Mouse (Mus musculus) layer of hippocampus, adult 2 months (tissue): ENCODE measurements at regions not wholly inside any gene's neighbourhood (a gene's known extent, or its start where the extent isn't known, plus 50 kb on each side); places are given as distances from the start of the nearest gene placed in this dataset.

Source experiments
- DNase-seq, 2 experiments: peaks; one replicate each; pipeline ENCODE4 v3.0.0; 2022; ENCODE audit warnings: low spot score in 2 of 2
- H3K27ac ChIP-seq: fragments of 200-600 bp; 2 replicates; pipeline ENCODE4 v1.8.1; 2022
- H3K4me3 ChIP-seq: fragments of 200-600 bp; 2 replicates; pipeline ENCODE4 v1.8.1; 2022; ENCODE audit warnings: mild to moderate bottlenecking
- CTCF ChIP-seq: fragments of 200-600 bp; conservative IDR thresholded peaks from 2 replicates; pipeline ENCODE4 v1.8.1; 2022; ENCODE audit warnings: antibody characterized with exemption, mild to moderate bottlenecking, moderate library complexity

DNA sequence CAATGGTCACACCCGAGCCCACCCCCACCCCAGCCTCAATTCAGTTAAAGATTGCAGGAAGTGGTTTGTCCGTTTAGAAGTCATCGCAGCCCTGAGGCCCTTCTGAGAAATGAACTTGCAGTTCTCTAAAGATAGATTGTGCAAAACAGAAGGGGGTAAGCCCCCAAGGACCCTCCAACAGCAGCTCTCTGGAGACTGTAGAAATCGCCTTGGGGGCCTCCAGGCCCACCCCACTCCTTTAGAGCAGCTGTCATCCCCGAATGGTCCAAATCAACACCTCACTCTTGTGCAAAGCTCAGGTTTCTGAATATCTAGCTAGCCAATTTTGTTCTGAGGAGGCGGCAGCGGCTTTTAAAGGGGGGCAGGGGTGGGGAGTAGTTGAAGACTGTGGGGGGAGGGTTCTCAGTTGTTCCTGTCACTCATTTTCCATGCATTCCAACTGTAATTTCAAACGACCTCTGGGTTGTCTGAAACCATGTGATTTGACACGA, 186.9 kb downstream of the Gsdmc2 start:
- no peak for TF ChIP-seq CTCF
- Histone ChIP-seq H3K27ac (no peak overlapping the region), H3K4me3 (no peak overlapping the region)
- no peak for DNase-seq

DNA sequence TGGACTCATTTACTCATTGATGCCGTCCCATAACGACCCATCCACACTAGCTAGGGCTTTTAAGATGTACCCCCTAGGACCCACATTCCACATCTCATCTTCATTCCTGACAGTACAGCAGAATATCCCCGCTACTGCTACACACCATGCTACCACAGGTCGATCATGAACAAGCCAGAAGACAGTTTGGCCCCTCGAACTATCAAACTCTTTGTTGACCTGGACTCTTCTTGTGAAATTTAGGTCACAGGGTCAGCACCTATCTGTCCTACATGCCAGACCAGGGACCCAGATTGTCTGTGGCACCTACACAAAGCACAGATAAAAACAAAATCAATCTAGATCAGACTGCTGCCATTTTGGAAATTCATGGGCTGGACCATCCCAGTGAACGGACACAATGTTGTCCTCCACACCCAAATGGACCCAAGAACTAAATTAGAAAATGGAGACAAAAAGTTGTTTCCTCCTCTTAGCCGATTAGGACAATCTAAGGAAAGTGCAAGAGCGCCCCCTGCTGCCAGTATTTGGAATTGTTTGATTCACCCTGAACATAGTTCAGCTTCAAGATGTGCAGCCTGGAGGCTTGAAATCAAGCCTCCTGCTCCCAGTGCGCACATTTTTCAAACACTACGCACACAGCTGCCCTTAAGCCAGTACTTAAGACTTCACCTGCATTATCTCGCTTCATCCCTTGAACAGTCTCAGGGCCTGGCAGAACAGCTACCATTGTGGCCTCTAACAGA, 192.6 kb downstream of the Gsdmc2 start:
- TF ChIP-seq CTCF, result peak; percentile 94
- DNase-seq, result peak; percentile 60 to 92
- Histone ChIP-seq H3K27ac (no peak overlapping the region), H3K4me3 (no peak overlapping the region)

DNA sequence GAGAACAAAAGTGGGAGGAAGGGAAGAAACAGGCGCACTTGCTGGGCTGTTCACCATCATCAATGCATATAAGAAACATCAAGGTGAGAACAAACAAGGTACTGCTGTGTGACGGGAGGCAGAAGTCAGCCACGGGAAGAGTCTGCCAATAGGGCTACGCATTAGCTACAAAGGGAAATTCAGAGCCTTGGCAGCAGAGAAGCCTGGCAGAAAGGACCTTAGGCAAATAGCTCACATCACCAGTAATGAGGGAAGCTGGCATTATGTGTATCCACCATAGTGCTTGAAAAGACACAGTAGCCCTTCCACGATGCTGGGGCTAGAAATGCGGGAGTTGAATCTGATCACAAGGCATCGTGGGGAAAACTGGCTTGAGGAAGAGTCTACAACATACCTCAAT, 193.9 kb downstream of the Gsdmc2 start:
- no peak overlapping the region for H3K27ac ChIP-seq
- TF ChIP-seq CTCF, result no peak

DNA sequence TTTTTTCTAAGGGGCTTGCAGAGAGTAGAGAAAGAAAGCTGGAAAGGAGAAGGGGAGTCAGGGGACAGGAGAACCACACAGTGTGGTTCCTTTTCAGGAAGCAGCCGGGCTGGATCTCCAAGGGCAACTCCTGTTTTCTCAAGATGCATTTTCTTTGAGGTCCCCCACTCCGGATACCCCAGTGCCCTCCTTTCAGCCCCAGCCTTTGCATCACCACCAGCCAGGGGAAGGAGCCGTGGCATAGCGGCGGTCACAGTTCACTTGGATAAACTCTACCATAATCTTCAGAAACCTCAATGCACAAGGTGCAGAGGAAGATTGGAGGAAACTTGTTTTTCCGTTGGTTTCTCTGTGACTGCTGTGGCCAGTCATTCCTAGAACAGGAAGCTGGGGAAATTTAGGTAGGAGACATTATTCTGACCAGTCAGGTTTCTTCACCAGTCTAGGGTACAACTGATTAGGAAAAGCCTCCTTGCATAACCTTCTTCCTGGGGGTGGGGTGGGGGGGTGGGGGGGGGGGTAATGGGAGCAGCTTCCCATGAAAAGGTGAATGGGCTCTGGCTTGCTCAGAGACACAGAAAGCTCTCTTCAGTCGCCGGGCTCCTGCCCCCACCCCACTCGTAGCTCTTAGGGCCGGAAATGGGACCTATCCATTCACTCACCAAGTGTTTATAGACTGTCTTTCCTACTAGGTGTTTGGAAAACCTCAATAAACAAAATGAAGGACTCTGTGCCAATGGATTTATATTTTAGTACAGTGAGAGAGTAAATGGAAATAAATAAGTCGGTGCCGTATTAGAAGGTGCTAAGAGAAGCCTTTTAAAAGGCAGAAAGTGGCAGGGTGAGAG, 196.6 kb downstream of the Gsdmc2 start:
- Histone ChIP-seq H3K27ac (no peak overlapping the region), H3K4me3 (no peak overlapping the region)
- no peak for TF ChIP-seq CTCF
- no peak for DNase-seq

More for the DNA sequence above, 193.9 kb downstream of the Gsdmc2 start:
- H3K4me3 ChIP-seq, result no peak overlapping the region
- DNase-seq, result no peak

GRCm38 (mm10) chr15:63624814-63625213, 220.2 kb downstream of the Gsdmc2 start:
- no peak for DNase-seq
- no peak overlapping the region for H3K27ac ChIP-seq
- TF ChIP-seq CTCF, result no peak
- H3K4me3 ChIP-seq, result no peak overlapping the region

DNA sequence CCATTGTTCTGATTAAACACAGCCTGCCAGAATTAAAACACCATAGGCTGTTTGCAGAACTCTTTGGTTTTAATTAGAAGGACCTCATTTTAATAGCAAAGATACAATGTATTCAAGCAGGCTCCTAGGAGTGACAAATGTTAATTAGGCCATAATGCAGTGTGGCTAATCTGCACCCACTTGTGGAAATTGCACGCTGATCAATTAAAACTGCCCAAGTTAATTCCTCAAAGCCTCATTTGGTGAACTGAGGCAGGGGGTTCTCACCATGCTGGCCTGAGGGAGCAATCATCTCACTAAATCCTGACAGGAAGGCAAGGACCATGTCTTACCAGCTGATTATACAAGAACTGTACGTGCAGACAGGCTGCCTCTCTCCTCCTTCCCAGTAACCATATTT, 220.7 kb downstream of the Gsdmc2 start:
- H3K27ac ChIP-seq, result no peak overlapping the region
- DNase-seq, result no peak
- TF ChIP-seq CTCF, result no peak

GRCm38 (mm10) chr15:63616506-63617208, 228.3 kb downstream of the Gsdmc2 start:
- TF ChIP-seq CTCF, result no peak
- Histone ChIP-seq H3K27ac (no peak overlapping the region), H3K4me3 (no peak overlapping the region)
- DNase-seq, result peak in 1 of 2 experiments; percentile 4

More for the DNA sequence above, 220.7 kb downstream of the Gsdmc2 start:
- no peak overlapping the region for H3K4me3 ChIP-seq

- no peak overlapping the region for H3K27ac ChIP-seq
- no peak for DNase-seq
- H3K4me3 ChIP-seq, result no peak overlapping the region
- no peak for TF ChIP-seq CTCF
Measured at GRCm38 (mm10) chr15:63614191-63614590, 230.8 kb downstream of the Gsdmc2 start.

DNA sequence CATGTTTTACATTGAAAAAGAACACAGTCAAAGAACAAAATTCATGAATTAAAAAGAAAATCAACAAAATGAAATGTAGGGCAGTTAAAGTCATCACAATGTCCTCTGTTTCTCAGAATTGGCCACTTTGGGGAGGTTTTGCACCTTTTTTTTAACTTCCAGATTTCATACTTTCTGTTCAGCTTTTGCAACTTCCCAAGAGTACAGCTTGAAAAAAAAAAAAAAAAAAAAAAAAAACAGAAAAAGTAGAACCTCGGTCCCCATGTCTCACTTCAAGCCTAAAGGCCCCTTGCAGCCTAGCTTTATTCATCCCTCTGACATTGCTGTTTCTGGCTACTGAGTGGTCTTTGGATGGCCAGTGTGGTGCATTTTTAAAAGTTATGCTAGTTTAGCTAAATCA, 231.9 kb downstream of the Gsdmc2 start:
- no peak overlapping the region for H3K4me3 ChIP-seq
- no peak for DNase-seq
- TF ChIP-seq CTCF, result no peak
- H3K27ac ChIP-seq, result no peak overlapping the region

- DNase-seq, result no peak
- Histone ChIP-seq H3K27ac (no peak overlapping the region), H3K4me3 (no peak overlapping the region)
- TF ChIP-seq CTCF, result no peak
Measured at GRCm38 (mm10) chr15:63611161-63611560, 233.8 kb downstream of the Gsdmc2 start.

- DNase-seq, result no peak
- Histone ChIP-seq H3K27ac (no peak overlapping the region), H3K4me3 (no peak overlapping the region)
- no peak for TF ChIP-seq CTCF
Measured at GRCm38 (mm10) chr15:63603100-63603714, 241.8 kb downstream of the Gsdmc2 start.

- peak; percentile 28 to 54 for DNase-seq
- peak; percentile 85 for TF ChIP-seq CTCF
- Histone ChIP-seq H3K27ac (no peak overlapping the region), H3K4me3 (no peak overlapping the region)
Measured at GRCm38 (mm10) chr15:63601543-63601942, 243.4 kb downstream of the Gsdmc2 start.
